Mouse (Mus musculus) intestine, embryonic 15.5 days (tissue): Measurements from ENCODE around the gene Nadk2. TPM values are rescaled to one million over a fixed set of nuclear protein-coding genes. Genes with fewer than 3 reads are reported as not detected.
A peak's percentile ranks its signal among the peaks of the same experiment; 100 is the strongest.

Experiments
- ATAC-seq: fragments of 200-750 bp; cut with Nextera tagmentation; 2 replicates; pipeline ENCODE4 v1.8.0; 2017; ENCODE audit warnings: moderate TSS enrichment, moderate library complexity
- H3K27ac ChIP-seq: fragments of 300-500 bp; sonication (generic); 2 replicates; pipeline ENCODE4 v1.5.1; 2015; ENCODE audit warnings: mild to moderate bottlenecking, inconsistent platforms
- H3K27me3 ChIP-seq: fragments of 300-500 bp; sonication (generic); replicated peaks from 2 replicates; pipeline ENCODE4 v1.6.1; 2015; ENCODE audit warnings: inconsistent platforms
- H3K36me3 ChIP-seq: fragments of 300-500 bp; sonication (generic); 2 replicates; pipeline ENCODE4 v1.6.1; 2015; ENCODE audit warnings: inconsistent platforms
- H3K4me1 ChIP-seq: fragments of 300-500 bp; sonication (generic); replicated peaks from 2 replicates; pipeline ENCODE4 v1.6.1; 2015; ENCODE audit warnings: inconsistent platforms
- H3K4me2 ChIP-seq: fragments of 300-500 bp; sonication (generic); replicated peaks from 2 replicates; pipeline ENCODE4 v1.6.1; 2015; ENCODE audit warnings: mild to moderate bottlenecking, inconsistent platforms
- H3K4me3 ChIP-seq: fragments of 300-500 bp; sonication (generic); replicated peaks from 2 replicates; pipeline ENCODE4 v1.5.1; 2015; ENCODE audit warnings: inconsistent platforms
- H3K9ac ChIP-seq: fragments of 300-500 bp; sonication (generic); 2 replicates; pipeline ENCODE4 v1.6.1; 2015; ENCODE audit warnings: inconsistent platforms
- H3K9me3 ChIP-seq: fragments of 300-500 bp; sonication (generic); 2 replicates; pipeline ENCODE4 v1.6.1; 2016; ENCODE audit warnings: inconsistent platforms
- WGBS: fragments of 180-500 bp; shearing (Covaris S2); methylation state at CpG from one replicate; pipeline ENCODE4 v1.1.7; 2015; 5-methylcytosine and 5-hydroxymethylcytosine counted together
- polyA plus RNA-seq: library from polyadenylated mRNA; unstranded; fragments of >200 nt; fragmentation: Nextera tagmentation; extraction: Ambion mirVana; gene quantifications from 2 replicates; pipeline ENCODE4 v1.2.1, GENCODE M21; 2015

Gene Nadk2
- polyA plus RNA-seq, 1 experiment from 2014 or later: 50.4 TPM

DNA sequence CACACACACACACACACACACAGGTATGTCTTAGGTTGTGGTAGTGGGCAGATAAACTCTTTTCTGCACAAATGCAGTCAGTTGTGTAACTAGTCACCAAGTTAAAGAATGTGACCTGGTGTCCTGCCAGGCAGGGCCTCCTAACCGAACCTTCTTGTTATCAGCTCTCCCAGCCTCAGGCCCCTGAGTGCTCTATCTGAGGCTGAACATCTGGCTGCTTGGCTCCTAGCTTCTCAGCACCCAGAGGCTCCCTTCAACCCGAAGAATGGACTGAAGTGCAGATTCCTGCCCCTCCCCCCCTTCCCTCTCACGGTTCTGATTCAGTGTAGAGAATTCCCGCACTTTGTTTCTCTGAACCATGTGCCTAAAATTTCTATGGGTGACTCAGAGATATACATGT lies 3.6 kb downstream of the Nadk2 start:
- peak; percentile 39 for ATAC-seq
- peaks cover 21% of the 10 kb centered on the region for H3K4me1 ChIP-seq

GRCm38 (mm10) chr15:9075608-9076200 lies 4.6 kb downstream of the Nadk2 start:
- Histone ChIP-seq H3K27ac (0 out of 2 replicates have a peak overlapping the region, but pooled peaks have one; percentile 28), H3K9me3 (no peaks in the 10 kb centered on the region), H3K36me3 (no peaks in the 10 kb centered on the region), H3K4me3 (no peak overlapping the region), H3K4me1 (peaks cover 16% of the 10 kb centered on the region), H3K4me2 (peak overlapping the region; percentile 33; the same call in 1 of the 2 replicates), H3K9ac (no peak overlapping the region), H3K27me3 (no peaks in the 10 kb centered on the region)
- ATAC-seq: no peak
- 42% methylated on average over 14 of the region's 14 CpGs for WGBS

More for the DNA sequence above, 3.6 kb downstream of the Nadk2 start:
- H3K4me3 ChIP-seq: 0 out of 2 replicates have a peak overlapping the region, but pooled peaks have one; percentile 0
- 11% methylated on average over 4 of the region's 4 CpGs for WGBS
- H3K9me3 ChIP-seq: no peaks in the 10 kb centered on the region
- no peak overlapping the region for H3K9ac ChIP-seq
- peak overlapping the region; percentile 33; the same call in 1 of the 2 replicates for H3K27ac ChIP-seq
- H3K36me3 ChIP-seq: no peaks in the 10 kb centered on the region
- H3K4me2 ChIP-seq: peak overlapping the region; percentile 33
- H3K27me3 ChIP-seq: no peaks in the 10 kb centered on the region

DNA sequence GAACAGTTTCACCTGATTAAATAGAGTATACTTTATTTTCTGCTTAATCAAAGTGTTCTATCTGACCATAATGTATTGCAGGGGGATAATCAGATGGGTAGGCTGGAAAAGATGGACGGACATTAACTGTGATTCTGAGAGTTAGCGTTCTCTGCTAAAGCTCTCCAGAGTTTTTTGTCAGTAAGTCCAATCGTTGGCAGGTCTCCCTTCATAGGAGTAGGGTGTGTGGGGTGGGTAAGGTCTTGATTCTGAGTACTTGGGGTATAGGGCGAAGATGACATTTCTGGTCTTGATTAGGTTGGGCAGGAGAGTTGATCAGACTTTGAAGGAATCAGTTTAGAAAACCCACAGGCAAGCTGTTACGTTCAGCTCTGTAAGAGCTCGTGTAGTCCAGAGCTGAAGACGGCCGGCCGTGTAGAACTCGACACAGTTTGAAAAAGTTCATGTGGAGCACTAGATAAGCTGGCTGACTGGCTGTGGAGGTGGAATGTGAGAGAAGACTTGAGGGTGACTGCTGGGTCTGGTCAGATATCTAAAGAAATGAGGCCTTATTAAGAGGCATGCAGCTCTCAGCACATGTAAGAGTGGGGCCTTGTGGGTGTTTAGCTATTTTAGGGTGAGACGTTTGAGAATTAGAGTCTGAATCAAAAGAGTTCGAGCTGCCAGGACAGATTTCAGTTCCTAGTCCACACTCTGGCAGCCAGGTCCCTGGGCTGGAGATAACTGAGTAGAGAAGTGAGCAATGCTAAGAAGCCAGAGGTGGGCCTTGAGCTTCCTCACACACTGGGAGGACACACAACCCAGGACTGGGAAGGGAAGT lies 7.6 kb downstream of the Nadk2 start:
- WGBS: 57% methylated on average over 12 of the region's 12 CpGs
- Histone ChIP-seq H3K9ac (no peak overlapping the region), H3K9me3 (no peaks in the 10 kb centered on the region), H3K36me3 (no peaks in the 10 kb centered on the region), H3K4me3 (no peak overlapping the region), H3K27ac (peak overlapping the region; percentile 18; the same call in 1 of the 2 replicates), H3K4me1 (peaks cover 21% of the 10 kb centered on the region), H3K4me2 (0 out of 2 replicates have a peak overlapping the region, but pooled peaks have one; percentile 3), H3K27me3 (no peaks in the 10 kb centered on the region)
- peak; percentile 23 for ATAC-seq

DNA sequence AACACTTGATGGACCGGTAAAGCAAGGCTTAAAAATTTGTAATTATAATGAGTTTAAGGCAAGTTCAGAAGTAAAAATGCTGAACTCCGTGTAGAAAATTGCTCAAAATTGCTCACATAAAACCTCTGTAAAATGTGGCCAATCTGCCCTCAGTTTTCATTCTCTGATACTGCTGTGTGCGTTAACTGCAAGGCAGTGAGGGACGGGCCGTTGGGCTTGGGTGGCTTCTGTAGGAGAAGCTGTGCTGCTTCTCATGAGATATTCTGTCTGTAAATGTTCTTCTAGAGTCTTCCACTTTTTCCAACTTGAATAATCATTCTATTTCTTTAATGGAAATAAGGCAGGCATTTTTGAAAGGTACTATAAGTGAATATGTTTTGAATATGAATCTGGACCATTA lies 8.6 kb downstream of the Nadk2 start:
- no peak for ATAC-seq
- Histone ChIP-seq H3K4me2 (0 out of 2 replicates have a peak overlapping the region, but pooled peaks have one; percentile 3), H3K9ac (no peak overlapping the region), H3K9me3 (no peaks in the 10 kb centered on the region), H3K4me1 (peaks cover 19% of the 10 kb centered on the region), H3K27ac (no peak overlapping the region), H3K36me3 (no peaks in the 10 kb centered on the region), H3K27me3 (no peaks in the 10 kb centered on the region), H3K4me3 (no peak overlapping the region)
- WGBS: 54% methylated on average over 5 of the region's 5 CpGs

- WGBS: 50% methylated on average over 4 of the region's 4 CpGs
- H3K4me3 ChIP-seq: no peak overlapping the region
- ATAC-seq: peak; percentile 61
- H3K4me1 ChIP-seq: peaks cover 15% of the 10 kb centered on the region
- no peak overlapping the region; the same call in 1 of the 2 replicates for H3K27ac ChIP-seq
- no peak overlapping the region; the same call in 1 of the 2 replicates for H3K4me2 ChIP-seq
- no peaks in the 10 kb centered on the region for H3K27me3 ChIP-seq
- no peak overlapping the region for H3K9ac ChIP-seq
- H3K9me3 ChIP-seq: no peaks in the 10 kb centered on the region
- H3K36me3 ChIP-seq: no peaks in the 10 kb centered on the region
Observed at GRCm38 (mm10) chr15:9080206-9080605, 9.1 kb downstream of the Nadk2 start.

DNA sequence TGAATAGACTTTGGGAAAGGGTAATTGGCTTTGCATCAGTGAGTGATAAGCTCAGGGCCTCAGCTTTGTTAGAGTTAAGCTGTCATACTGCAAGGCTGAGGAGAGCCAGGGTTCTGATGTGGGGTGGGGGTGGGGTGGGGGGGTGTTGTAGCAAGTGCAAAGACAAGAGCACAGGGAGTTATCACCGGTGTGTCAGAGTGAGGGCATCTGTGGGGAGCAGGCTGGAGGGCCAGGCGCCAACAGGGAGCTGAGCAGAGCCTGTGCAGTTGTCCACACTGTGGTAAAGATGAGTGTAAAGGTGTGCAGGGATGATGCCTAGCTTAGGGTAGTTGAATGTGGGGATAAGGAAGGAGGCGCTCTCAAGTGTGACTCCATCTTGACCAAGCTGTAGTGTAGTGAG lies 10.2 kb downstream of the Nadk2 start:
- no peak overlapping the region for H3K9ac ChIP-seq
- WGBS: 69% methylated on average over 3 of the region's 3 CpGs
- H3K4me1 ChIP-seq: peaks cover 10% of the 10 kb centered on the region
- H3K36me3 ChIP-seq: 0 out of 2 replicates have a peak, but pooled peaks cover 2% of the 10 kb centered on the region
- H3K9me3 ChIP-seq: no peaks in the 10 kb centered on the region
- no peak overlapping the region for H3K4me2 ChIP-seq
- no peak overlapping the region for H3K4me3 ChIP-seq
- no peaks in the 10 kb centered on the region for H3K27me3 ChIP-seq
- no peak overlapping the region for H3K27ac ChIP-seq
- peak; percentile 16; the same call in 1 of the 2 replicates for ATAC-seq

- 76% methylated on average over 9 of the region's 9 CpGs for WGBS
- Histone ChIP-seq H3K4me2 (no peak overlapping the region), H3K4me3 (no peak overlapping the region), H3K4me1 (peaks cover 10% of the 10 kb centered on the region), H3K9me3 (no peaks in the 10 kb centered on the region), H3K27me3 (no peaks in the 10 kb centered on the region), H3K36me3 (0 out of 2 replicates have a peak, but pooled peaks cover 5% of the 10 kb centered on the region), H3K9ac (no peak overlapping the region), H3K27ac (no peak overlapping the region)
- ATAC-seq: no peak
Observed at GRCm38 (mm10) chr15:9082753-9083152, 11.7 kb downstream of the Nadk2 start.

- Histone ChIP-seq H3K27ac (no peak overlapping the region), H3K4me1 (peaks cover 8% of the 10 kb centered on the region), H3K4me3 (no peak overlapping the region), H3K9ac (no peak overlapping the region), H3K9me3 (no peaks in the 10 kb centered on the region), H3K36me3 (0 out of 2 replicates have a peak, but pooled peaks cover 5% of the 10 kb centered on the region), H3K4me2 (no peak overlapping the region), H3K27me3 (no peaks in the 10 kb centered on the region)
- 72% methylated on average over 11 of the region's 11 CpGs for WGBS
- ATAC-seq: no peak
Observed at GRCm38 (mm10) chr15:9086813-9087212, 15.8 kb downstream of the Nadk2 start.

DNA sequence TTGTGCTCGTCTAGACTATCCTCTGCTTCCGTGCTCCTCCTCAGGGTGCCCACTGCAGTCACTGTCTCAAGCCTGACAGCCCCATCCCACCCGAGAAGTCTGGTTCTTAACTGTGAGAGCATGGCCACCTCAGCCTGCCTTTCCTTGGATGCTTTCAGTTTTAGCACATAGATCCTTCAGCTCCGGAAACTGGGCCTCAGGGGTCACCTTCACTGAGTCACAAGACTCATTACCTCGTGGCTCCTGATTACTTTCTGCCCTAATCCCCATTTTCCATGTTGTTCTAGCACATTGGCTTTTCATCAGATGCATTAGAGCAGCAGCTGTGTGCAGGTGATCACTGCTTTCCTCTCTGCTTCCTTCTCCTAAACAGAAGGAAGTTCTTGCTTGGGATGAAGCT lies 16.4 kb downstream of the Nadk2 start:
- ATAC-seq: no peak
- no peak overlapping the region for H3K9ac ChIP-seq
- H3K27me3 ChIP-seq: no peaks in the 10 kb centered on the region
- 83% methylated on average over 5 of the region's 5 CpGs for WGBS
- H3K27ac ChIP-seq: no peak overlapping the region
- H3K36me3 ChIP-seq: 0 out of 2 replicates have a peak, but pooled peaks cover 5% of the 10 kb centered on the region
- no peaks in the 10 kb centered on the region for H3K9me3 ChIP-seq
- H3K4me1 ChIP-seq: peaks cover 8% of the 10 kb centered on the region
- H3K4me3 ChIP-seq: no peak overlapping the region
- no peak overlapping the region for H3K4me2 ChIP-seq

- H3K4me2 ChIP-seq: no peak overlapping the region
- peak overlapping the region; percentile 76 for H3K27ac ChIP-seq
- peaks cover 8% of the 10 kb centered on the region for H3K4me1 ChIP-seq
- 88% methylated on average over 17 of the region's 17 CpGs for WGBS
- no peak for ATAC-seq
- H3K36me3 ChIP-seq: 0 out of 2 replicates have a peak, but pooled peaks cover 5% of the 10 kb centered on the region
- H3K9me3 ChIP-seq: no peaks in the 10 kb centered on the region
- H3K4me3 ChIP-seq: no peak overlapping the region
- H3K9ac ChIP-seq: no peak overlapping the region
- H3K27me3 ChIP-seq: no peaks in the 10 kb centered on the region
Observed at GRCm38 (mm10) chr15:9087895-9088682, 17.0 kb downstream of the Nadk2 start.

DNA sequence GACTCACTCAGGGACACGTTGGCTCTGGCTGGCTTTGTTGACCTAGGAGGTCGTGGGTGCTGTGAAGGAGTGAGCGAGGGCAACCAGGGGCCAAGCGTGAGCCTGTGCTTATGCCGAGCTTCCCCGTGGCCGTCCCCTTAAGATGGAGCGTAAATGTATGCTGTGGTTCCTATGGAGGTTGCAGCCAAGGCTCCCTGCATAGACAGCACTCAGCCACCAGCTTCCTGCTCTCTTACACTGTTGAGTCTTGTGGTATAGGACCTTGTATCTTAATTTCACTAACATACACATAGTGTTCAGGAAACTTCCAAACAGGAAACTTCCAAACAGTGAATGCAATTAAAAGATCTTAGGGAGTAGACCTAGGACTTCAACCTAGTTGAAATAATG lies 17.6 kb downstream of the Nadk2 start:
- peaks cover 10% of the 10 kb centered on the region; the same call in 1 of the 2 replicates for H3K36me3 ChIP-seq
- H3K4me1 ChIP-seq: peaks cover 8% of the 10 kb centered on the region
- ATAC-seq: peak; percentile 74
- no peak overlapping the region for H3K4me3 ChIP-seq
- H3K27me3 ChIP-seq: no peaks in the 10 kb centered on the region
- 61% methylated on average over 8 of the region's 8 CpGs for WGBS
- no peaks in the 10 kb centered on the region for H3K9me3 ChIP-seq
- H3K9ac ChIP-seq: no peak overlapping the region
- H3K27ac ChIP-seq: peak overlapping the region; percentile 76
- no peak overlapping the region for H3K4me2 ChIP-seq
